Mouse (Mus musculus) ES-Bruce4 (cell line): ENCODE results near the gene Arhgap9.

Experiments used
- CTCF ChIP-seq: IDR thresholded peaks from one replicate; pipeline ENCODE4 v1.8.1; 2011; ENCODE audit warnings: low read depth, low read length
- EP300 ChIP-seq: IDR thresholded peaks from 2 replicates; pipeline ENCODE4 v1.6.1; 2011; ENCODE audit warnings: low read depth, low read length; ENCODE audit not compliant: insufficient read depth
- POLR2A ChIP-seq: IDR thresholded peaks from one replicate; pipeline ENCODE4 v1.8.1; 2011; ENCODE audit warnings: low read length; ENCODE audit not compliant: insufficient read depth

GRCm38 (mm10) chr10:127325454-127326016 lies 3.8 kb downstream of the Arhgap9 start:
- TF ChIP-seq EP300 (no peak), POLR2A (no peak), CTCF (no peak)
